Mouse (Mus musculus) heart, adult 2 months (tissue): ENCODE results near the gene Cdk5rap3. TPM values are rescaled to one million over a fixed set of nuclear protein-coding genes. Genes with fewer than 3 reads are reported as not detected.
A peak's percentile ranks its signal among the peaks of the same experiment; 100 is the strongest.

Experiments
- DNase-seq, 2 experiments: peaks; one replicate each; pipeline ENCODE4 v3.0.0; 2021
- H3K27ac ChIP-seq: fragments of 200-600 bp; 2 replicates; pipeline ENCODE4 v1.8.1; 2022
- H3K27me3 ChIP-seq: fragments of 200-500 bp; 2 replicates; pipeline ENCODE4 v1.6.1; 2012; ENCODE audit warnings: mild to moderate bottlenecking, low read length, inconsistent platforms, mixed read lengths; ENCODE audit not compliant: control insufficient read depth, insufficient read depth
- H3K36me3 ChIP-seq: fragments of 200-500 bp; 2 replicates; pipeline ENCODE4 v1.6.1; 2012; ENCODE audit warnings: low read length, inconsistent platforms; ENCODE audit not compliant: control insufficient read depth, insufficient read depth
- H3K4me1 ChIP-seq: fragments of 200-500 bp; 2 replicates; pipeline ENCODE4 v1.6.1; 2011; ENCODE audit warnings: low read length; ENCODE audit not compliant: control insufficient read depth, insufficient read depth
- H3K4me3 ChIP-seq: fragments of 200-600 bp; 2 replicates; pipeline ENCODE4 v1.8.1; 2022
- H3K79me2 ChIP-seq: fragments of 200-500 bp; replicated peaks from 2 replicates; pipeline ENCODE4 v1.6.1; 2012; ENCODE audit warnings: mild to moderate bottlenecking, inconsistent platforms, low read length, moderate library complexity, mixed read lengths; ENCODE audit not compliant: control insufficient read depth, insufficient read depth
- H3K9ac ChIP-seq: fragments of 200-500 bp; 2 replicates; pipeline ENCODE4 v1.6.1; 2012; ENCODE audit warnings: low read depth, mild to moderate bottlenecking, control low read depth, inconsistent platforms, low read length, mixed read lengths
- CTCF ChIP-seq: fragments of 200-600 bp; IDR thresholded peaks from 2 replicates; pipeline ENCODE4 v1.8.1; 2022; ENCODE audit warnings: antibody characterized with exemption, mild to moderate bottlenecking, moderate library complexity
- EP300 ChIP-seq: fragments of 200-500 bp; IDR thresholded peaks from 2 replicates; pipeline ENCODE4 v1.6.1; 2011; ENCODE audit warnings: low read depth, low read length, control low read depth; ENCODE audit not compliant: insufficient read depth
- POLR2A ChIP-seq: fragments of 200-500 bp; IDR thresholded peaks from 2 replicates; pipeline ENCODE4 v1.6.1; 2011; ENCODE audit warnings: mild to moderate bottlenecking, low read depth, low read length, control low read depth; ENCODE audit not compliant: insufficient read depth
- WGBS: fragments of 180-500 bp; shearing (Covaris S2); methylation state at CpG from one replicate; pipeline ENCODE4 v1.1.7; 2018; 5-methylcytosine and 5-hydroxymethylcytosine counted together
- intact Hi-C: fragments of 180-260 bp; cut with DNase I; formaldehyde crosslinking; loops from one replicate; pipeline ENCODE4 v1.15.1; 2025
- polyA plus RNA-seq: library from polyadenylated mRNA; depleted of rRNA; stranded (reverse); fragments of >200 nt; gene quantifications from 2 replicates; pipeline ENCODE4 v1.2.3, GENCODE M21; 2012
- total RNA-seq, 2 experiments: library from RNA; stranded (reverse); gene quantifications; 2 replicates each; pipeline ENCODE4 v1.2.3; 2021

Cdk5rap3 gene
- total and polyA plus RNA-seq, 3 experiments = 13.8 to 25.2 (median 17.4) TPM

- WGBS = 42% methylated on average over 6 of the region's 6 CpGs
- intact Hi-C loops = loop anchor here (5.0 kb wide), 1 partner anchor 63 kb away; the partner anchor contains the start of gene Sp2
These were observed 2.7 kb upstream of the Cdk5rap3 start for GRCm38 (mm10) chr11:96919003-96919402.

DNA sequence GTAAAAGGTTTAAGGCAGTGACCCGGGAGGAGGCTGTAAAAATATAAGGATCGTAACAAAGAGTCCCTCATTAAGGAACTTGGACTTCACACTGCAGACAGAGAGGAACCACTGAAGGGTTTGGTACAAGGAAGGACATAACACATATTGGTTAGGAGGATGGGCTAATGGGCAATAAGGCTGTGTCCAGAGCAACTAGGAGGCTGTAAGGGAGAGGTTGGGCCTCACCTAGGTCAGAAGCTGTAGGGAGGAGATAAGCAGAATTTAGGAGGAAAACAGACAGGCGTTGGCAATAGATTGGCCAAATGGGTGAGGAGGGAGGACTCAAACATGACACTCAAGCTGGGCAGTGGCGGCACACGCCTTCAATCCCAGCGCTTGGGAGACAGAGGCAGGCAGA, 1.1 kb upstream of the Cdk5rap3 start:
- no peak overlapping the region for H3K4me3 ChIP-seq
- no peaks in the 10 kb centered on the region for H3K36me3 ChIP-seq
- no peak for DNase-seq
- H3K27me3 ChIP-seq = no peaks in the 10 kb centered on the region
- H3K9ac ChIP-seq = no peak overlapping the region
- 91% methylated on average over 6 of the region's 6 CpGs for WGBS
- H3K79me2 ChIP-seq = no peaks in the 10 kb centered on the region
- TF ChIP-seq EP300 = no peak
- TF ChIP-seq POLR2A = no peak
- no peak for TF ChIP-seq CTCF
- H3K4me1 ChIP-seq = no peaks in the 10 kb centered on the region
- no peak overlapping the region for H3K27ac ChIP-seq
- intact Hi-C loops = loop anchor here (1.0 to 5.0 kb wide), 3 partner anchors 46 to 107 kb away; partner anchors contain the start of gene Sp2

More at GRCm38 (mm10) chr11:96919003-96919402, 2.7 kb upstream of the Cdk5rap3 start:
- H3K9ac ChIP-seq = no peak overlapping the region
- TF ChIP-seq POLR2A (no peak), EP300 (no peak), CTCF (no peak)
- no peaks in the 10 kb centered on the region for H3K79me2 ChIP-seq
- no peaks in the 10 kb centered on the region for H3K36me3 ChIP-seq
- no peak overlapping the region for H3K27ac ChIP-seq
- no peak for DNase-seq
- no peak overlapping the region for H3K4me3 ChIP-seq
- no peaks in the 10 kb centered on the region for H3K27me3 ChIP-seq
- no peaks in the 10 kb centered on the region for H3K4me1 ChIP-seq

GRCm38 (mm10) chr11:96916885-96917396, 645 bp upstream of the Cdk5rap3 start:
- 20% methylated on average over 13 of the region's 13 CpGs for WGBS
- H3K36me3 ChIP-seq = no peaks in the 10 kb centered on the region
- no peaks in the 10 kb centered on the region for H3K4me1 ChIP-seq
- H3K79me2 ChIP-seq = no peaks in the 10 kb centered on the region
- peak overlapping the region; percentile 74 for H3K4me3 ChIP-seq
- intact Hi-C loops = loop anchor here (1.0 to 5.0 kb wide), 3 partner anchors 46 to 108 kb away; partner anchors contain the start of gene Sp2
- H3K9ac ChIP-seq = peak overlapping the region; percentile 46
- TF ChIP-seq EP300 = no peak
- no peak for TF ChIP-seq POLR2A
- TF ChIP-seq CTCF = no peak
- DNase-seq = no peak
- no peaks in the 10 kb centered on the region for H3K27me3 ChIP-seq
- peak overlapping the region; percentile 77 for H3K27ac ChIP-seq

- H3K27ac ChIP-seq = no peak overlapping the region
- no peak overlapping the region for H3K4me3 ChIP-seq
These were observed 3.6 kb downstream of the Cdk5rap3 start for GRCm38 (mm10) chr11:96912682-96913081.

DNA sequence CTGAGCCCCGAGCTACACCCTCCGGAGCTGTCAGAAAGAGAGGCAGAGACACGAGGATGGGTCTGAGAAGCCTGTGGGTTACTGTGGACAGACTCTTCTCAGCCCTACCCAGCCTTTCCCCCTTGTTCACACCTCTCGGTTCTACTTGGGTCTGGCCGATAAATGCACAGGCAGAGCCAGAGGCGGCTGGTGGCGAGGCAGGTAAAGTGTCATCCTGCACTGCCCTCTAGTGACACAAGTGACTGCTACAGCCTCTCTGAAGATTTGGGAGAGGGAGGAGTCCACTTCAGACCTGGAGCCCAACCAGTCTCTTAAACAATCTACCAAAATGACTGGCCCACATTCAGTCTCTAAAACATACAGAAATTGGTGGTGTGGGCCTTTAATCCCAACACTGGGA, 6.3 kb downstream of the Cdk5rap3 start:
- intact Hi-C loops = loop anchor here (1.0 to 5.0 kb wide), 2 partner anchors 43 to 148 kb away; no protein-coding TSS in a partner anchor
- Histone ChIP-seq H3K9ac (no peak overlapping the region), H3K36me3 (no peaks in the 10 kb centered on the region)

More at GRCm38 (mm10) chr11:96912682-96913081, 3.6 kb downstream of the Cdk5rap3 start:
- intact Hi-C loops = loop anchor here (5.0 kb wide), 1 partner anchor 150 kb away; no protein-coding TSS in a partner anchor
- Histone ChIP-seq H3K36me3 (no peaks in the 10 kb centered on the region), H3K79me2 (no peaks in the 10 kb centered on the region), H3K27me3 (no peaks in the 10 kb centered on the region), H3K4me1 (no peaks in the 10 kb centered on the region), H3K9ac (no peak overlapping the region)
- TF ChIP-seq CTCF = no peak
- no peak for TF ChIP-seq EP300
- TF ChIP-seq POLR2A = no peak
- WGBS = 54% methylated on average over 11 of the region's 11 CpGs
- DNase-seq = no peak

GRCm38 (mm10) chr11:96908594-96908993, 7.7 kb downstream of the Cdk5rap3 start:
- TF ChIP-seq CTCF = no peak
- no peak for TF ChIP-seq EP300
- TF ChIP-seq POLR2A = no peak
- Histone ChIP-seq H3K79me2 (no peaks in the 10 kb centered on the region), H3K27me3 (no peaks in the 10 kb centered on the region), H3K36me3 (no peaks in the 10 kb centered on the region), H3K9ac (no peak overlapping the region), H3K27ac (no peak overlapping the region), H3K4me1 (no peaks in the 10 kb centered on the region; the same call in 1 of the 2 replicates), H3K4me3 (no peak overlapping the region)
- 95% methylated on average over 12 of the region's 12 CpGs for WGBS
- DNase-seq = no peak
- intact Hi-C loops = no loop called here

More for the DNA sequence above, 6.3 kb downstream of the Cdk5rap3 start:
- Histone ChIP-seq H3K27ac (no peak overlapping the region), H3K4me3 (no peak overlapping the region), H3K4me1 (no peaks in the 10 kb centered on the region; the same call in 1 of the 2 replicates), H3K79me2 (no peaks in the 10 kb centered on the region), H3K27me3 (no peaks in the 10 kb centered on the region)
- 25% methylated on average over 7 of the region's 7 CpGs for WGBS
- DNase-seq = peak; percentile 76 to 80
- TF ChIP-seq CTCF = peak; percentile 92
- peak; percentile 76; the same call in 1 of the 2 replicates for TF ChIP-seq EP300
- TF ChIP-seq POLR2A = no peak
